Mouse (Mus musculus) midbrain, embryonic 15.5 days (tissue): Measurements from ENCODE around the gene Gjd3. TPM values are rescaled to one million over a fixed set of nuclear protein-coding genes. Genes with fewer than 3 reads are reported as not detected.
A peak's percentile ranks its signal among the peaks of the same experiment; 100 is the strongest.
"Not testable (repeated sequence)": the region's sequence is repeated elsewhere in the genome, so short reads cannot be mapped to it uniquely, and the experiment has no call there.

Experiments used
- ATAC-seq: fragments of 200-750 bp; cut with Nextera tagmentation; replicated peaks from 2 replicates; pipeline ENCODE4 v1.8.0; 2017; ENCODE audit warnings: moderate TSS enrichment
- H3K27ac ChIP-seq: fragments of 300-500 bp; sonication (generic); 2 replicates; pipeline ENCODE4 v1.5.1; 2015; ENCODE audit warnings: mild to moderate bottlenecking, inconsistent platforms
- H3K27me3 ChIP-seq: fragments of 300-500 bp; sonication (generic); replicated peaks from 2 replicates; pipeline ENCODE4 v1.6.1; 2015; ENCODE audit warnings: inconsistent platforms
- H3K36me3 ChIP-seq: fragments of 300-500 bp; sonication (generic); replicated peaks from 2 replicates; pipeline ENCODE4 v1.6.1; 2015; ENCODE audit warnings: inconsistent platforms
- H3K4me1 ChIP-seq: fragments of 300-500 bp; sonication (generic); 2 replicates; pipeline ENCODE4 v1.6.1; 2015; ENCODE audit warnings: inconsistent platforms
- H3K4me2 ChIP-seq: fragments of 300-500 bp; sonication (generic); 2 replicates; pipeline ENCODE4 v1.6.1; 2015; ENCODE audit warnings: inconsistent platforms, mild to moderate bottlenecking, moderate library complexity
- H3K4me3 ChIP-seq: fragments of 300-500 bp; sonication (generic); 2 replicates; pipeline ENCODE4 v1.5.1; 2015; ENCODE audit warnings: mild to moderate bottlenecking, inconsistent platforms
- H3K9ac ChIP-seq: fragments of 300-500 bp; sonication (generic); 2 replicates; pipeline ENCODE4 v1.6.1; 2015; ENCODE audit warnings: mild to moderate bottlenecking, inconsistent platforms
- H3K9me3 ChIP-seq: fragments of 300-500 bp; sonication (generic); 2 replicates; pipeline ENCODE4 v1.6.1; 2016; ENCODE audit warnings: inconsistent platforms
- WGBS: fragments of 180-500 bp; shearing (Covaris S2); methylation state at CpG from one replicate; pipeline ENCODE4 v1.1.7; 2015; ENCODE audit warnings: mixed read lengths; 5-methylcytosine and 5-hydroxymethylcytosine counted together
- polyA plus RNA-seq: library from polyadenylated mRNA; unstranded; fragments of >200 nt; fragmentation: Nextera tagmentation; extraction: Ambion mirVana; gene quantifications from 2 replicates; pipeline ENCODE4 v1.2.1, GENCODE M21; 2015

Gene Gjd3
- polyA plus RNA-seq, 1 experiment from 2014 or later: 2.4 TPM

DNA sequence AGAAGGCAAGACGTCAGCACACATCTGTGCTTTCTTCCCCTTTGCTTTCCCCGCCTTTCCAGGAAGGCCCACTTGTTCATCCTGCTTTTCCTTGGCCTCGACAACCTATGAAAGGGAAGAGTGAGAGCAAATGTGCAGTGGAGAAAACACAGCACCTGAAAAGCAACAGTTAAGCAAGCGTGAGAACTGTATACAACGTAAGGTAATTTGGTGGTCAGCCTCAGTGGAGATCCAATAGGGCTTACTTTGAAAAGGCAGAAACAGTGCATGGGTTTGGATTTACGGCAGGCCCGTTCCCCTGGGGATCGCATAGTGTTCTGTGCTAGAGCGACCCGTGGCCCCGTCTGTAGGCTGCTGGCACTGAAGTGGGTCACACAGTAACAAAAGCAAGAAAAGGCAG is 16.4 kb upstream of the Gjd3 start:
- H3K4me1 ChIP-seq: no peaks in the 10 kb centered on the region
- H3K4me2 ChIP-seq: no peak overlapping the region
- no peaks in the 10 kb centered on the region for H3K27me3 ChIP-seq
- H3K9ac ChIP-seq: no peak overlapping the region
- no peaks in the 10 kb centered on the region for H3K9me3 ChIP-seq
- no peak for ATAC-seq
- H3K4me3 ChIP-seq: no peak overlapping the region
- 85% methylated on average over 11 of the region's 11 CpGs for WGBS
- no peak overlapping the region for H3K27ac ChIP-seq
- H3K36me3 ChIP-seq: no peaks in the 10 kb centered on the region

- Histone ChIP-seq H3K27me3 (no peaks in the 10 kb centered on the region), H3K27ac (no peak overlapping the region), H3K9ac (no peak overlapping the region), H3K4me1 (no peaks in the 10 kb centered on the region), H3K4me3 (no peak overlapping the region), H3K4me2 (no peak overlapping the region), H3K9me3 (no peaks in the 10 kb centered on the region), H3K36me3 (no peaks in the 10 kb centered on the region)
- no peak for ATAC-seq
Measured at GRCm38 (mm10) chr11:98998776-98999175, 16.0 kb upstream of the Gjd3 start.

- Histone ChIP-seq H3K36me3 (no peaks in the 10 kb centered on the region), H3K4me1 (no peaks in the 10 kb centered on the region), H3K27ac (no peak overlapping the region), H3K4me2 (no peak overlapping the region), H3K9ac (no peak overlapping the region), H3K4me3 (no peak overlapping the region), H3K9me3 (no peaks in the 10 kb centered on the region), H3K27me3 (no peaks in the 10 kb centered on the region)
- ATAC-seq: no peak
- 94% methylated on average over 4 of the region's 4 CpGs for WGBS
Measured at GRCm38 (mm10) chr11:98997659-98998058, 14.8 kb upstream of the Gjd3 start.

GRCm38 (mm10) chr11:98995987-98996386 is 13.2 kb upstream of the Gjd3 start:
- H3K36me3 ChIP-seq: no peaks in the 10 kb centered on the region

GRCm38 (mm10) chr11:98990866-98991265 is 8.1 kb upstream of the Gjd3 start:
- Histone ChIP-seq H3K4me1 (no peaks in the 10 kb centered on the region), H3K27me3 (no peaks in the 10 kb centered on the region), H3K27ac (no peak overlapping the region), H3K4me3 (no peak overlapping the region), H3K9me3 (no peaks in the 10 kb centered on the region), H3K9ac (no peak overlapping the region), H3K36me3 (no peaks in the 10 kb centered on the region), H3K4me2 (no peak overlapping the region)
- 87% methylated on average over 6 of the region's 6 CpGs for WGBS
- no peak for ATAC-seq

More at GRCm38 (mm10) chr11:98995987-98996386, 13.2 kb upstream of the Gjd3 start:
- H3K9me3 ChIP-seq: no peaks in the 10 kb centered on the region
- 92% methylated on average over 7 of the region's 7 CpGs for WGBS
- H3K4me1 ChIP-seq: no peaks in the 10 kb centered on the region
- ATAC-seq: no peak
- H3K27me3 ChIP-seq: no peaks in the 10 kb centered on the region
- no peak overlapping the region for H3K4me2 ChIP-seq
- no peak overlapping the region for H3K27ac ChIP-seq
- H3K9ac ChIP-seq: no peak overlapping the region
- no peak overlapping the region for H3K4me3 ChIP-seq

- not testable (repeated sequence) for ATAC-seq
Measured at GRCm38 (mm10) chr11:98988260-98988659, 5.4 kb upstream of the Gjd3 start.

GRCm38 (mm10) chr11:98985542-98985941 is 2.7 kb upstream of the Gjd3 start:
- no peak overlapping the region for H3K4me3 ChIP-seq
- H3K27me3 ChIP-seq: no peaks in the 10 kb centered on the region
- no peaks in the 10 kb centered on the region for H3K9me3 ChIP-seq
- peaks cover 11% of the 10 kb centered on the region for H3K4me1 ChIP-seq
- no peak overlapping the region for H3K9ac ChIP-seq
- no peak overlapping the region for H3K4me2 ChIP-seq
- ATAC-seq: no peak
- no peak overlapping the region for H3K27ac ChIP-seq
- WGBS: 87% methylated on average over 7 of the region's 7 CpGs
- H3K36me3 ChIP-seq: no peaks in the 10 kb centered on the region

More at GRCm38 (mm10) chr11:98988260-98988659, 5.4 kb upstream of the Gjd3 start:
- H3K9ac ChIP-seq, H3K4me2 ChIP-seq, H3K4me1 ChIP-seq, H3K36me3 ChIP-seq, H3K27me3 ChIP-seq, H3K27ac ChIP-seq, H3K4me3 ChIP-seq, H3K9me3 ChIP-seq: not testable (repeated sequence)
- 94% methylated on average over 6 of the region's 6 CpGs for WGBS

DNA sequence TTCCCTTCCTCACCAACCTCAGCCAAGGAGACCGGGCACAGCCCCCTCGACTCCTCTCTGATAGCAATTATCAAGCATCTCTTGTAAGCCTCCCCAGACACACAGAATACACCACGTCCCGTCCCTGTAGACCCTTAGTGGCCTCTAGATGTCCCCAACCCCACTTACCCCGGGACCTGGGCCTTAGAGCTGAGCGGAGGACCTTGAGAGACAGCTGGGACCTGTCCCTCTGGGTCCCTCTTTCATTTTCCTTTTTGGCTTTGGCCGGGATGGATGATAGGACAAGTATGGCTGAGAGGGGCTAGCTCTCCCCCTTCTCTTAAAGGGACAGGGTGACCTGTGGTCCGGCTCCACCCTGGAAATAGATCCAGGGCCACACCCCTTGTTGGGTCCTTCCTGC is 735 bp upstream of the Gjd3 start:
- WGBS: 33% methylated on average over 8 of the region's 8 CpGs
- Histone ChIP-seq H3K4me2 (peak overlapping the region; percentile 84), H3K36me3 (no peaks in the 10 kb centered on the region), H3K27ac (no peak overlapping the region), H3K4me3 (peak overlapping the region; percentile 70), H3K4me1 (peaks cover 11% of the 10 kb centered on the region), H3K27me3 (no peaks in the 10 kb centered on the region), H3K9ac (peak overlapping the region; percentile 83; the same call in 1 of the 2 replicates), H3K9me3 (no peaks in the 10 kb centered on the region)
- no peak for ATAC-seq

GRCm38 (mm10) chr11:98981997-98982772 is 631 bp downstream of the Gjd3 start:
- H3K9me3 ChIP-seq: no peaks in the 10 kb centered on the region
- peak; percentile 87 for ATAC-seq
- H3K27ac ChIP-seq: peak overlapping the region; percentile 97
- no peaks in the 10 kb centered on the region for H3K36me3 ChIP-seq
- no peaks in the 10 kb centered on the region for H3K27me3 ChIP-seq
- WGBS: under 1% methylated on average over 93 of the region's 94 CpGs
- H3K4me2 ChIP-seq: peak overlapping the region; percentile 84
- H3K4me1 ChIP-seq: peaks cover 11% of the 10 kb centered on the region
- peak overlapping the region; percentile 70 for H3K4me3 ChIP-seq
- peak overlapping the region; percentile 83 for H3K9ac ChIP-seq

DNA sequence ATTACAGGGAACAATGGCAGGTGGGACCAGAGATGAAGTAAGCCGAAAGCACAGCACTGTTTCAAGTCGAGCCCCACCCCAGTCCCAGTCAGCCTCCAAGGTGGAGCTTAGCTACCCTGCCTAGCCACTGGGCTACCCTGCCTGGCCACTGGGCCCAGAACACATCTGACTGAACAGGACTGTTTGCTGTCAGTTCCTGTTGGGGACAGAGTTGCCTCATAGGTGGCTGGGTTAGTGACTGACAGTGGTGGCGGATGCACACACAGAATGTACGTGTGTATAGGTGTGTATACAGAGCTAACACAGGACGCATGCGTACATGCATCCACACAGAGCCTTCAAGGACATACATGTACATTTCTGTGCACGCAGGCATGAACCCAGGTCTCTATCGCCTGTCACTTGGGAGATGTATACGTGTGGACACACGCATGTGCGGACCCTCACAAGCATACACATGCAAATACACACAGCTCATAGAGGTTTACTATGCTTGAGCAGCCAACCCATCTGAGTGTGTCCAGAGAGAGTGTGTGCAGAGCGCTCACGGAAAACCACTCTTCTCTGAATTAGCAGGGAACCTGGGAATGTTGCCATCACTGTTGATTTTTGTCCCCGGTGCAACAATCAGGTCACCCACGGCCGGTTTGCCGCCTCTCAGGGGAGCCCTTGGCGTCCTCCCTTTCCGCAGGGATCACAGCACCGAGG is 1.4 kb downstream of the Gjd3 start:
- H3K4me1 ChIP-seq: peaks cover 11% of the 10 kb centered on the region
- peak overlapping the region; percentile 70 for H3K4me3 ChIP-seq
- 33% methylated on average over 20 of the region's 20 CpGs for WGBS
- H3K36me3 ChIP-seq: no peaks in the 10 kb centered on the region
- peak overlapping the region; percentile 83 for H3K9ac ChIP-seq
- peak overlapping the region; percentile 97 for H3K27ac ChIP-seq
- peak; percentile 59 for ATAC-seq
- H3K4me2 ChIP-seq: peak overlapping the region; percentile 84
- H3K27me3 ChIP-seq: no peaks in the 10 kb centered on the region
- H3K9me3 ChIP-seq: no peaks in the 10 kb centered on the region

DNA sequence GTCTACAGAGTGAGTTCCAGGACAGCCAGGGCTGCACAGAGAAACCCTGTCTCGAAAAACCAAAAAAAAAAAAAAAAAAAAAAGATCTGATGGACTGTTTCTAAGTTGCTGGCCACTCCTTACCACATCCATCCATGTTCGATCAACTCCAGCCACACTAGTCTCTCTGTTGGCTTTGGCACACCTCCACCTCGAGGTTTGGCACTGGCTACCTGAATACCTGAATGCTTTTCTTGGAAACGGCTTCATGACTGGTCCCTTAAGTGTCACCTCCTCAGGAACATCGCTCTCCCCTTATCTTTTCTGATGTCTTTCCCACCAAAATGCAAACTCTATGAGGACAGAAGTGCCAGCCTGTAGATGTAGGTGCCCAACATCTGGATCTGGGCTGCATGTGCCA is 3.5 kb downstream of the Gjd3 start:
- Histone ChIP-seq H3K9me3 (no peaks in the 10 kb centered on the region), H3K4me3 (no peak overlapping the region), H3K36me3 (no peaks in the 10 kb centered on the region), H3K9ac (no peak overlapping the region), H3K27ac (no peak overlapping the region), H3K27me3 (no peaks in the 10 kb centered on the region), H3K4me1 (peaks cover 11% of the 10 kb centered on the region), H3K4me2 (no peak overlapping the region)
- 88% methylated on average over 4 of the region's 5 CpGs for WGBS
- no peak for ATAC-seq

DNA sequence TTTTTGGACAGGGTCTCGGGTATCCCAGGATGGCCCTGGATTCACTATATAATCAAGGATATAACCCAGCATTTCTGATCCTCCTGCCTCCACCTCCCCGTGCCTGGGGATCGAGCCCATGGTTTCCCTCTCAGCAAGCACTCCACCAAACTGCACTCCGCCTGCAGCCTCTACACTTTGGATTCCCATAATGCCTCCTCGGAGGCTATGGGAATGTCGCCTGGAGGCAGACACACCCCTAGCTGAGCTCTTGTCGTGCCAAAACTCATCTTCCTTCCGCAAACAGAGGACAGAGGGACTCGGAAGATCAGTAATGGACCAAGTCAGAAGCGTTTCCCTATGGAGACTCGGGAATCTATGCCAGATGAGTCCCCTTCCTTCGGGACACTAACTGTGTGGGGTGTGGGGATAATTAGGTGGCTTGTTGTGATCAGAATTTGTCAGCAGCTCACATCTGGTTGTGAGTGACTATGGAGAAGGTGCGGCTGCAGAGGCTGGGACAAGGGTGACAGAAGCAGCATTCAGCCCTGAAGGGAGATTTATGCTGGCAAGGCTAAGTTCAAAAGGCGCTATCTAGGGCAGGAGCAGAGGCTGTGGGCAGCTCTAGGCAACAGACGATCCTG is 4.2 kb downstream of the Gjd3 start:
- no peak overlapping the region for H3K4me3 ChIP-seq
- H3K9me3 ChIP-seq: no peaks in the 10 kb centered on the region
- no peak for ATAC-seq
- no peak overlapping the region for H3K27ac ChIP-seq
- H3K36me3 ChIP-seq: no peaks in the 10 kb centered on the region
- WGBS: 57% methylated on average over 15 of the region's 15 CpGs
- H3K4me2 ChIP-seq: no peak overlapping the region
- H3K4me1 ChIP-seq: peaks cover 11% of the 10 kb centered on the region
- H3K9ac ChIP-seq: no peak overlapping the region
- H3K27me3 ChIP-seq: no peaks in the 10 kb centered on the region
